Mouse (Mus musculus) spleen, adult 2 months (tissue): ENCODE data around the gene Gopc. TPM values are rescaled to one million over a fixed set of nuclear protein-coding genes. Genes with fewer than 3 reads are reported as not detected.

Source experiments
- DNase-seq, 2 experiments: peaks; one replicate each; pipeline versions ENCODE4 v3.0.0 to v3.0.0-alpha.2; 2012 to 2021; ENCODE audit warnings: low spot score in 2 of 2, low read depth in 1 of 2
- H3K27ac ChIP-seq: fragments of 200-500 bp; 2 replicates; pipeline ENCODE4 v1.5.1; 2012; ENCODE audit warnings: low read length, inconsistent platforms; ENCODE audit not compliant: insufficient read depth
- H3K27me3 ChIP-seq: fragments of 200-500 bp; 2 replicates; pipeline ENCODE4 v1.6.1; 2012; ENCODE audit warnings: mild to moderate bottlenecking, moderate library complexity, low read length, inconsistent platforms; ENCODE audit not compliant: control insufficient read depth, insufficient read depth
- H3K36me3 ChIP-seq: fragments of 200-500 bp; 2 replicates; pipeline ENCODE4 v1.6.1; 2012; ENCODE audit warnings: mild to moderate bottlenecking, low read length, inconsistent platforms; ENCODE audit not compliant: control insufficient read depth, insufficient read depth
- H3K4me1 ChIP-seq: fragments of 200-500 bp; 2 replicates; pipeline ENCODE4 v1.6.1; 2011; ENCODE audit warnings: inconsistent platforms; ENCODE audit not compliant: control insufficient read depth, insufficient read depth, insufficient read length
- H3K4me3 ChIP-seq: fragments of 200-500 bp; 2 replicates; pipeline ENCODE4 v1.5.1; 2011; ENCODE audit warnings: mild to moderate bottlenecking, inconsistent platforms; ENCODE audit not compliant: insufficient read depth, insufficient read length; ENCODE audit errors: extremely low read depth
- CTCF ChIP-seq: fragments of 200-500 bp; IDR thresholded peaks from 2 replicates; pipeline ENCODE4 v1.5.1; 2011; ENCODE audit warnings: mild to moderate bottlenecking, inconsistent platforms; ENCODE audit not compliant: insufficient read depth, insufficient read length, insufficient replicate concordance; ENCODE audit errors: extremely low read depth
- POLR2A ChIP-seq: fragments of 200-500 bp; IDR thresholded peaks from 2 replicates; pipeline ENCODE4 v1.6.1; 2011; ENCODE audit warnings: low read depth, low read length, inconsistent platforms
- WGBS: fragments of 180-500 bp; shearing (Covaris S2); methylation state at CpG from one replicate; pipeline ENCODE4 v1.1.7; 2018; 5-methylcytosine and 5-hydroxymethylcytosine counted together
- polyA plus RNA-seq: library from polyadenylated mRNA; depleted of rRNA; stranded (reverse); fragments of >200 nt; gene quantifications from 2 replicates; pipeline ENCODE4 v1.2.3, GENCODE M21; 2012

The Gopc gene
- polyA plus RNA-seq, 1 experiment = 4.6 TPM

- no peak for TF ChIP-seq CTCF
- TF ChIP-seq POLR2A = no peak
- Histone ChIP-seq H3K27ac (0 out of 2 replicates have a peak overlapping the region, but pooled peaks have one; percentile 18), H3K4me3 (no peak overlapping the region; the same call in 1 of the 2 replicates), H3K36me3 (no peaks in the 10 kb centered on the region), H3K27me3 (no peaks in the 10 kb centered on the region), H3K4me1 (0 out of 2 replicates have a peak, but pooled peaks cover 2% of the 10 kb centered on the region)
- DNase-seq = peak in 1 of 2 experiments; percentile 21
- WGBS = 18% methylated on average over 2 of the region's 2 CpGs
Observed at GRCm38 (mm10) chr10:52376422-52376821, 5.5 kb downstream of the Gopc start.

GRCm38 (mm10) chr10:52374651-52375050, 7.3 kb downstream of the Gopc start:
- H3K27me3 ChIP-seq = no peaks in the 10 kb centered on the region
- DNase-seq = no peak
- H3K4me3 ChIP-seq = no peak overlapping the region
- H3K4me1 ChIP-seq = peaks cover 2% of the 10 kb centered on the region; the same call in 1 of the 2 replicates
- no peak for TF ChIP-seq POLR2A
- no peak for TF ChIP-seq CTCF
- no peak overlapping the region for H3K27ac ChIP-seq
- no peaks in the 10 kb centered on the region for H3K36me3 ChIP-seq

GRCm38 (mm10) chr10:52373834-52374233, 8.1 kb downstream of the Gopc start:
- H3K36me3 ChIP-seq = no peaks in the 10 kb centered on the region
- TF ChIP-seq CTCF (no peak), POLR2A (no peak)
- no peak overlapping the region for H3K27ac ChIP-seq
- peak; percentile 69 to 74 for DNase-seq
- peaks cover 2% of the 10 kb centered on the region; the same call in 1 of the 2 replicates for H3K4me1 ChIP-seq
- no peak overlapping the region for H3K4me3 ChIP-seq
- WGBS = 50% methylated on average over 4 of the region's 4 CpGs
- no peaks in the 10 kb centered on the region for H3K27me3 ChIP-seq

- no peak overlapping the region for H3K4me3 ChIP-seq
- H3K27ac ChIP-seq = no peak overlapping the region
- TF ChIP-seq POLR2A = no peak
- no peak for TF ChIP-seq CTCF
- H3K4me1 ChIP-seq = no peaks in the 10 kb centered on the region; the same call in 1 of the 2 replicates
- H3K27me3 ChIP-seq = no peaks in the 10 kb centered on the region
- 88% methylated on average over 4 of the region's 4 CpGs for WGBS
- no peak for DNase-seq
- 0 out of 2 replicates have a peak, but pooled peaks cover 1% of the 10 kb centered on the region for H3K36me3 ChIP-seq
Observed at GRCm38 (mm10) chr10:52368376-52368775, 13.5 kb downstream of the Gopc start.

GRCm38 (mm10) chr10:52360862-52361609, 20.9 kb downstream of the Gopc start:
- Histone ChIP-seq H3K36me3 (peaks cover 4% of the 10 kb centered on the region), H3K4me1 (no peaks in the 10 kb centered on the region), H3K27ac (no peak overlapping the region), H3K27me3 (no peaks in the 10 kb centered on the region), H3K4me3 (no peak overlapping the region)
- 93% methylated on average over 9 of the region's 9 CpGs for WGBS
- no peak for TF ChIP-seq POLR2A
- no peak for TF ChIP-seq CTCF
- DNase-seq = no peak

GRCm38 (mm10) chr10:52360241-52360735, 21.6 kb downstream of the Gopc start:
- WGBS = 98% methylated on average over 4 of the region's 4 CpGs
- Histone ChIP-seq H3K36me3 (peaks cover 4% of the 10 kb centered on the region), H3K27me3 (no peaks in the 10 kb centered on the region), H3K4me3 (no peak overlapping the region), H3K4me1 (no peaks in the 10 kb centered on the region), H3K27ac (no peak overlapping the region)
- no peak for DNase-seq
- TF ChIP-seq CTCF (no peak), POLR2A (no peak)

- H3K4me3 ChIP-seq = no peak within 1 kb of the TSS
- 89% methylated on average over 2 of the region's 2 CpGs for WGBS
- TF ChIP-seq CTCF (no peak), POLR2A (no peak)
- H3K27me3 ChIP-seq = no peaks in the 10 kb centered on the region
- H3K4me1 ChIP-seq = no peaks in the 10 kb centered on the region
- no peak within 1 kb of the TSS for H3K27ac ChIP-seq
- no peak for DNase-seq
- peaks cover 7% of the 10 kb centered on the region for H3K36me3 ChIP-seq
Observed at GRCm38 (mm10) chr10:52358467-52358866, 23.5 kb downstream of the Gopc start, which contains the start of gene Gm26741. TSS of gene Gm26741 (plus strand) at chr10:52358767.
